Mouse (Mus musculus) frontal cortex, postnatal 25 days (tissue): Measurements from ENCODE around the gene Ptp4a2.
"Not testable (repeated sequence)": the region's sequence is repeated elsewhere in the genome, so short reads cannot be mapped to it uniquely, and the experiment has no call there.

ENCODE experiments used
- DNase-seq, 2 experiments: peaks; one replicate each; pipeline ENCODE4 v3.0.0; 2022; ENCODE audit warnings: low spot score in 2 of 2

The Ptp4a2 gene

DNA sequence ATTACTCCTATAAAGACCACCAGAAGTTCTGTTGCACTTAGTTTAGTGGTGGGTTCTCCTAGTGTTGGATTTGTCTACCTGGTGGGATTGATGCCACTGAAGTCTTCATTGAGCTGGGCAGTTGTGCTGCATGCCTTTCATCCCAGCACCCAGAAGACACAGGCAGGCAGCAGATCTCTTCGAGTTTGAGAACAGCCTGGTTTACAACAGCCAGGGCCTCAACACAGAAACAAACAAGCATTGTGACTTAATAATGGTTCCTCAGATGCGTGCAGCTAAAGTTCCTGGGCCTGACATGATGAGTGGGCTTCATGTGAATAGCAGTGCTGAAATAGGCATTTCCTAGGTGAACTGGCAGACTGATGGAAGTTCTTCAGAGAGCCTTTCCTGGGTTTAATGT is 42.0 kb downstream of the Ptp4a2 start:
- no peak for DNase-seq

- no peak for DNase-seq
Observed at GRCm38 (mm10) chr4:129853996-129854395, 43.0 kb downstream of the Ptp4a2 start.

DNA sequence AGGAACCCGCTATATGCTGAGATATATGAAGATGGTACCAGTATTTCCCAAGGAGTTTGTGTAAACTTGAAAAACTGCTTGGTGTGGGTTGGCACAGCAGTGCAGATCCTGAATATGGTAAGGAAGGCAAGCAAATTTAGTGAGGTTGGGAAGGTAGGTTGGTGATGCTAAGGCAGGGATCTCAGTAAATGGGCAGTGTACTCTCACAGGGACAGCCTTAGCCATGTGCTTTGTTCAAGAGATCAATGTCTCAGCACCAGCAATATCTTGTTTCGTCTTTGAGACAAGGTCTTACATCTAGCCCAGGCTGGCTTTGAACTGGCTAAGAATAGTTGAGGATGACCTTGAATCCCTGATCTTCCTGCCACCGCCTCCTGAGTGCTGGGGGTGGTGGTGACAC is 43.6 kb downstream of the Ptp4a2 start:
- no peak for DNase-seq

DNA sequence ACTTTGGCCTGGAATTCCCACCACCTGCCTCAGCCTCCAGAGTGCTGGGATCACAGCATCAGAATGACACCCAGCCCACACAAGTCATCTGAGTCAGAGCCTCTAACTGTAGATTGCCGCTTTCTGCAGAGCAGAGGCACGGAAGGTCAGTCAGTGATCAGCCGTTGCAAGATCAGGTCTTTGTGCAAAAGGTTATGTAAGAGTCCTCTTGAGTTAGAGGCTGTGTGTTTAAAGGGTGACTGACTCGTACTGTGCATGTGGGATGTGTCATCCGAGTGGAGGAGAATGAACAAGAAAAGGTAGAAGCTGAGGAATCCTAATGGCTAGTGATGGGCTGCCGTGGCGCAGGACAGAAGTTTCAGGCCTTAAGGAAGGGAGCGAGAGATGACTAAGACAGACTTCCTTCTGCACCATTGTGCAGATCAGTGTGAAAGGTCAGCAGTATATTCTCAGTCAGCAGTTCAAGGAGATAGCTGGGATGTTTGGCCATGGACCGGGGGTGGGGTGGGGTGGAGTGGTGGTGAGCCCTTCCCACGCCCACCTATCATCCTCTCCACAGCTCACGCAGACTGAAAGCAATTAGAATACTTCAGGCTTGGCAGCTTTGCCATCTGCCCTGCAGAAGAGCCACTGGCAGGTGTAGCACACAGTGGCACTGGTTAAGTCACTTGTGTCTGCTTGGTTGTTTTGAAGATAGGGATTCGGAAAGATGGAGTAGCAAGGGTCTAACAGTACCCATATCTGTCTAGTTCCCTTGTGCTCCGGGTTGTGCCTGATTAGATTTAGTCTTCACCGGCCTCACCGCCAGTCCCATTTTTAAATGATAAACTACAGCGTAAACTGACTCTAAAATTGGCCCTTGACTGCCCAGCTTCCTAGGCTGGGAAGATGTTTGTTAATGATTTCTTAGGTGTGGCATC is 44.3 kb downstream of the Ptp4a2 start:
- DNase-seq, result no peak

- DNase-seq, result no peak
Observed at GRCm38 (mm10) chr4:129860456-129860855, 49.4 kb downstream of the Ptp4a2 start.

- DNase-seq, result no peak
Observed at GRCm38 (mm10) chr4:129861400-129861799, 50.4 kb downstream of the Ptp4a2 start.

DNA sequence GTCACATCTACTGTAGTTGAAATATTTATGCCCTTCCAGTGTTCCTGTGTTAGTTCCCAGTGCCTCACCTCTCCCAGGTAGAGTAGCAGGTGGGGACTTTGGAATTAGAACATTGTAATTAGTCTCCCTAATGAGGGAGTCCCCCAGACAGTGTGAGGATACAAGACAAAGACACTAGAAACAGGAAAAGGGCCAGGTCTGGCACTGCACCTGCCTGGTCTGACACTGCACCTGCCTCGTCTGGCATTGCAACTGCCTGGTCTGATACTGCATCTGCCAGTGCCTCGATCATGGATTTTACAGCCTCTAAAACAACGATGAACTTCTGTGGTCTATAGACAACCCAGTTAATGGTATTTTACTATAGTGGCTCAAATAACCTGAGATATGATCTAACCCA is 51.3 kb downstream of the Ptp4a2 start:
- DNase-seq, result no peak

GRCm38 (mm10) chr4:129866171-129866570 is 55.2 kb downstream of the Ptp4a2 start:
- not testable (repeated sequence) for DNase-seq

- DNase-seq, result no peak
Observed at GRCm38 (mm10) chr4:129868211-129868610, 57.2 kb downstream of the Ptp4a2 start.

DNA sequence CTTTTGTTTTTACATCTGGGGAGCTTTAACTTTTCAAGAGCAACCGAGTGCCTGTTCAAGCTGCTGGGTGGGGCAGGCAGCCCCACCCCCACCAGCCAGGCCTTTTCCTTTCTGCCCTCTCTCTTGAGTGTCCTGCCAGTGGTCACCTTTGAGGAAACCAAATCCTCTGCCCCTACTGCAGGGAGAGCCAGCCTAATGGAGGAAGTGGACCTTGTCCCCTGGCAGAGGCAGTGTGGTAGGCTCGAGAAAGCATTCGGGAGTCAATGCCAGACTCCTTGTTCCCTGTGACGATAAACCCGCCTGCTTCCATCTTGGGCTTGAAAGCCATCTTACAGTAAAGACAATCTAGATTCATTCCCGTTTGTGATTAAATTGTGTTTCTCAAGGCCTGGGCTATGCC is 59.5 kb downstream of the Ptp4a2 start:
- no peak for DNase-seq

DNA sequence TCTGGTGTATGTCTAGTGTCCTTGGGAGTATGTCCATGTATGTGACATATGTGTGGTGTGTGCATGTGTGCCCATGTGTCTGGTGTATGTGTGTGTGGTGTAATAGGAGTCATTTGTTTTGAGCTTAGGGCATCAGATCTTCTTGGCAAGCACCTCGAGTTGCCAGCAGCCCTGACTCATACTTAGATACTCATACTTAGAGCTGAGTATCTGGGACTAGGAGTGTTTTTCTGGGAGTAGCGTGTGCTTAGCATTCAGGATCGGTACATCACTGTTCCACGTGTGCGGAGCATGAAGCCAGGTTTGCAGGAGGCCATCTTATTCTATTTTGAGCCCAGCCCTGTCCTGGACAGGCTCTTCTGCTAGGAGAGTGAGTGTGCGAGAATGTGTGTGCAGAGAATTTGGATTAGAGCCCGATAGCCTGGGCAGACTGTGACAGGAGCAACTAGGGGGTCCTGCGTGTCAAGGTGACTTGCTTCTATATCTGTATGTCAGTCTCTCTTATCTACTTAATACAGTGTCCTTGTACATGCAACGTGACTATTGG is 61.4 kb downstream of the Ptp4a2 start:
- no peak for DNase-seq

DNA sequence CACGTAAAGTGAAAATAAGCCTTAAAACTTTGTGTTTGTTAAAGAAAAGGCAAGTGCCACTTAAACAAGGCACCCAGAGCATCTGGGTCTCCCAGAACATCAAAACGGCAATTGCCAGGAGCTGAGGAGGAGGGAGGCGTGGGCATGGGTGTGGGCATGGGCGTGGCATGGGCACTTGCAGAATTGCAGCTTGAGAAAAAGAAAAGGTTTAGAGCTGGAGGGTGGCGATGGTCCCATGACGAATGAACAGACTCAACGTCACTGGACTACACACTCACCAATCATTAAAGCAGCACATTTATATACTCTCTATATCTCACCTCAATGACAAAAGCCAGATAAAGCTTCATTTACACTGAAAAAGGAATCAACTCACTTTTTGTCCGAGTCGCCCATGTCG is 63.8 kb downstream of the Ptp4a2 start:
- DNase-seq, result no peak

GRCm38 (mm10) chr4:129875406-129875805 is 64.4 kb downstream of the Ptp4a2 start:
- DNase-seq, result no peak

- DNase-seq, result peak; percentile 43 to 58
Observed at GRCm38 (mm10) chr4:129876831-129877764, 66.1 kb downstream of the Ptp4a2 start.

GRCm38 (mm10) chr4:129877967-129878655 is 67.1 kb downstream of the Ptp4a2 start:
- DNase-seq, result no peak

- no peak for DNase-seq
Observed at GRCm38 (mm10) chr4:129878656-129879145, 67.7 kb downstream of the Ptp4a2 start.

DNA sequence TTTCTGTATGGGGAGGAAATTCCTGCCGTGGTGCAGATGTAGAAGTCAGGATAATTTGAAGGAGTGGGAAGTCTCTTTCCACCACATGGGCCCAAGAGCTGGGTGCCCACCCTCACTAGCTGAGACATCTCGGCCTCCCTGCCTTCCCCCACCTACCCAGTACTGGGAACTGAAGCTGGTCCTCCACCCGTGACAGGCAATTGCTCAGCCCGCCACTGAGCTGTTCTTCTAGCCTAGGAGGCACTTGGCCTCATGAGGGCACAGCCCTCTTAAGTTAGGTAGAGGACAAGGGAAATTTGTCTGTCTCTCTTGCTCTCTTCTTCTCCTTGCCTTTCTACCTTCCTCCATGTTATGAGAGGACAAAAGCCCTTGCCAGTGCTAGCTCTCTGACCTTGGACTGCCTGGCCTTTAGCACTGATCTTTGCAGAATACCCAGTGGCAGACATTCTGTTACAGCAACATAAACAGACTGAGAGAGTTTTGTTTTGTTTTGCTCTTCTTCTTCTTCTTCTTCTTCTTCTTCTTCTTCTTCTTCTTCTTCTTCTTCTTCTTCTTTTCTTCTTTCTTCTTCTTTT is 68.3 kb downstream of the Ptp4a2 start:
- no peak for DNase-seq

DNA sequence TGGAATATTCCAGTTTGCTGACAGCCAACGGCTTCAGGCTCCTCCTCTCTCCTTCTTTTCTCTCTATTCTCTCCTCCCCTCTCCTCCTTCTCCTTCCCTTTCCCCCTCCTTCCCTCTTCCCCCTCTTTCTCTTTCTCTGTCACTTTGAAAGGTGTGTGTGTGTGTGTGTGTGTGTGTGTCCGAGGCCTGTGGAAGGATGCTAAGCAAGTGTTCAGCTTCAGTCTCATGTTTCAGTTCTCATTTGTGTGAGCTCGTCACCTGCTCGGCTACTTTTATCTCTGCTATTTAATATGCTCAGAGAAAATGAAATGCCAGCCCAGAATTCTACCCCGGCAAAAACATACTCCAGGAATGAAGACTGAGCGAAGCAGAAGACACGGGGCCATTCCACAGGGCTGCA is 69.6 kb downstream of the Ptp4a2 start:
- DNase-seq, result no peak

DNA sequence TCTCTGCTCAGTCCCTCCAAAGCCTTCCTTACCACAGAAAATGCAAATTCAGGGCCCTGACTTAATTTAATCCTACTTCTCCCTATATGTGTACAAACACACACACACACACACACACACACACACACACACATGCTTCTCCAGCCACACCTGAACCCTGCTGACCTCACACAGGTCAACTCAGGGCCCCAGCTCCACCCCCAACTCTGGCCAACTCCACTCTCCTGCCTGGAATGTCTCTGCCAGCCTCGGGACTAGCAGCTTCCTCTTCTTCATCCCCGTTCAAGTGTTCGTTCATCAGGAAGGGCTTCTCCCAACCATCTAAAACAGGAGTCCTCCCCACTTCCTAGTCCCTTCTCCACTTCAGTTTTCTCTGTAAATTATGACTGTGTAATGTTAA is 70.6 kb downstream of the Ptp4a2 start:
- no peak for DNase-seq

GRCm38 (mm10) chr4:129882555-129883293 is 71.7 kb downstream of the Ptp4a2 start:
- peak in 1 of 2 experiments; percentile 24 for DNase-seq
